Mouse (Mus musculus): ENCODE measurements around the gene Pecam1. TPM values are rescaled to one million over a fixed set of nuclear protein-coding genes. Genes with fewer than 3 reads are reported as not detected.
"Not testable (repeated sequence)": the region's sequence is repeated elsewhere in the genome, so short reads cannot be mapped to it uniquely, and the experiment has no call there.

The Pecam1 gene
- total RNA-seq, 2 experiments from 2014 or later, result 123 to 126 TPM

GRCm38 (mm10) chr11:106638551-106639355 lies 111.7 kb downstream of the Pecam1 start:
- no peak for DNase-seq (ENCODE audit: low spot score in 2 of 2)

- no peak for DNase-seq (ENCODE audit: low spot score in 2 of 2)
These were observed 112.7 kb downstream of the Pecam1 start for GRCm38 (mm10) chr11:106637754-106638153.

GRCm38 (mm10) chr11:106635946-106636345 lies 114.5 kb downstream of the Pecam1 start:
- DNase-seq (ENCODE audit: low spot score in 2 of 2), result no peak

GRCm38 (mm10) chr11:106634175-106634574 lies 116.3 kb downstream of the Pecam1 start:
- not testable (repeated sequence) for DNase-seq (ENCODE audit: low spot score in 2 of 2)

GRCm38 (mm10) chr11:106633456-106633855 lies 117.0 kb downstream of the Pecam1 start:
- DNase-seq (ENCODE audit: low spot score in 2 of 2), result no peak

- peak; percentile 55 to 74 for DNase-seq (ENCODE audit: low spot score in 2 of 2)
These were observed 122.7 kb downstream of the Pecam1 start for GRCm38 (mm10) chr11:106627692-106628091.

GRCm38 (mm10) chr11:106625577-106625976 lies 124.9 kb downstream of the Pecam1 start:
- DNase-seq (ENCODE audit: low spot score in 2 of 2), result no peak

GRCm38 (mm10) chr11:106623629-106624028 lies 126.8 kb downstream of the Pecam1 start:
- DNase-seq (ENCODE audit: low spot score in 2 of 2), result no peak

- DNase-seq (ENCODE audit: low spot score in 2 of 2), result no peak
These were observed 128.4 kb downstream of the Pecam1 start for GRCm38 (mm10) chr11:106622056-106622455.

GRCm38 (mm10) chr11:106618768-106619167 lies 131.7 kb downstream of the Pecam1 start:
- DNase-seq (ENCODE audit: low spot score in 2 of 2), result not testable (repeated sequence)

GRCm38 (mm10) chr11:106617821-106618580 lies 132.4 kb downstream of the Pecam1 start:
- DNase-seq (ENCODE audit: low spot score in 2 of 2), result no peak

GRCm38 (mm10) chr11:106615561-106615960 lies 134.9 kb downstream of the Pecam1 start:
- DNase-seq (ENCODE audit: low spot score in 2 of 2), result no peak

GRCm38 (mm10) chr11:106614339-106614645 lies 136.1 kb downstream of the Pecam1 start:
- DNase-seq (ENCODE audit: low spot score in 2 of 2), result no peak

- DNase-seq (ENCODE audit: low spot score in 2 of 2), result no peak
These were observed 136.6 kb downstream of the Pecam1 start for GRCm38 (mm10) chr11:106613638-106614338.

GRCm38 (mm10) chr11:106612961-106613637 lies 137.3 kb downstream of the Pecam1 start, which contains the start of gene Tex2:
Tex2 (minus strand) TSS chr11:106613423.
- DNase-seq (ENCODE audit: low spot score in 2 of 2), result peak; percentile 92 to 97

- peak in 1 of 2 experiments; percentile 47 for DNase-seq (ENCODE audit: low spot score in 2 of 2)
These were observed 138.0 kb downstream of the Pecam1 start for GRCm38 (mm10) chr11:106612209-106612960.

- no peak for DNase-seq (ENCODE audit: low spot score in 2 of 2)
These were observed 140.7 kb downstream of the Pecam1 start for GRCm38 (mm10) chr11:106609731-106610130.

- DNase-seq (ENCODE audit: low spot score in 2 of 2), result no peak
These were observed 143.1 kb downstream of the Pecam1 start for GRCm38 (mm10) chr11:106607316-106607715.

- no peak for DNase-seq (ENCODE audit: low spot score in 2 of 2)
These were observed 144.4 kb downstream of the Pecam1 start for GRCm38 (mm10) chr11:106606042-106606441.
